Mouse (Mus musculus) spleen, postnatal 14 days (tissue): ENCODE data around the gene Fam45a.
A peak's percentile ranks its signal among the peaks of the same experiment; 100 is the strongest.
"Not testable (repeated sequence)": the region's sequence is repeated elsewhere in the genome, so short reads cannot be mapped to it uniquely, and the experiment has no call there.

Experiments
- DNase-seq, 2 experiments: peaks; one replicate each; pipeline ENCODE4 v3.0.0; 2021 to 2022; ENCODE audit warnings: low spot score in 2 of 2

The Fam45a gene

GRCm38 (mm10) chr19:60843324-60843723 lies 31.9 kb downstream of the Fam45a start:
- DNase-seq = no peak

- no peak for DNase-seq
These were observed 34.3 kb downstream of the Fam45a start for GRCm38 (mm10) chr19:60845731-60846130.

GRCm38 (mm10) chr19:60860868-60861700 lies 49.7 kb downstream of the Fam45a start, which contains the start of gene Sfxn4:
Sfxn4 (minus strand) TSS chr19:60861479.
- peak; percentile 83 to 84 for DNase-seq

- DNase-seq = not testable (repeated sequence)
These were observed 54.8 kb downstream of the Fam45a start for GRCm38 (mm10) chr19:60866169-60866568.

- no peak for DNase-seq
These were observed 59.1 kb downstream of the Fam45a start for GRCm38 (mm10) chr19:60870489-60870888.

GRCm38 (mm10) chr19:60871366-60871765 lies 60.0 kb downstream of the Fam45a start:
- DNase-seq = no peak

GRCm38 (mm10) chr19:60872272-60872671 lies 60.9 kb downstream of the Fam45a start:
- DNase-seq = no peak

GRCm38 (mm10) chr19:60873501-60873900 lies 62.1 kb downstream of the Fam45a start:
- peak; percentile 7 to 8 for DNase-seq

- DNase-seq = peak; percentile 98 to 99
These were observed 62.8 kb downstream of the Fam45a start, which contains the start of gene Prdx3 for GRCm38 (mm10) chr19:60874064-60874694. Prdx3 (minus strand) TSS chr19:60874556.

- no peak for DNase-seq
These were observed 71.7 kb downstream of the Fam45a start for GRCm38 (mm10) chr19:60883129-60883528.
